Mouse (Mus musculus): ENCODE results near the gene Mtmr4. TPM values are rescaled to one million over a fixed set of nuclear protein-coding genes. Genes with fewer than 3 reads are reported as not detected.
A peak's percentile ranks its signal among the peaks of the same experiment; 100 is the strongest.

The Mtmr4 gene
- polyA plus RNA-seq, 1 experiment from 2014 or later, result 25.7 TPM

DNA sequence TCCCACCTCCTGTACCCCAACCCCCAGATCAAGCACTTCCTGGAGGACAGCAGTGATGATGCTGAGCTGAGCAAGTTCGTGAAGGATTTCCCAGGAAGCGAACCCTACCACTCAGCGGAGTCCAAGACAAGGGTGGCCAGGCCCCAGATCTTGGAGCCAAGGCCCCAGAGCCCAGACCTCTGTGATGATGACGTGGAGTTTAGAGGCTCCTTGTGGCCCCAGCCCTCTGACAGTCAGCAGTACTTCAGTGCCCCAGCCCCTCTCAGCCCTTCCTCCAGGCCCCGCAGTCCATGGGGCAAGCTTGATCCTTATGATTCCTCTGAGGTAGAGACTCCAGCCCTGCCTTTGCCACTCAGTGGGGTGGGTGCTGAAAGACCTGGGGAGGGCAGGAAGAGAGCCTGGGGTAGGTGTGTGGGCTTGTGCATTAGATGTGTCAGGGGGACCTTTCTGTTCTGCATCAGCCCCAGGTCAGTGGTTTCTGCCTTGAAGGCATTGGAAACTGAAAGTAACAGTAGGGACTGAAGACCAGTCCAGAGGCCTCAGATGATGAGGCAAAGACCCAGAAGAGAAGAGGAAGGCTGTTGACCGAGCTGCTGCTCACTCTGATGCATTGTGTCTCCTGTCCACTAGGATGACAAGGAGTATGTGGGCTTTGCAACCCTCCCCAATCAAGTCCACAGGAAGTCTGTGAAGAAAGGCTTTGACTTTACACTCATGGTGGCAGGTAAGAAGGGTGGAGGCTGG is 8.5 kb upstream of the Mtmr4 start:
- H3K4me2 ChIP-seq (replicated peaks), result no peak overlapping the region
- H3K27me3 ChIP-seq, result no peaks in the 10 kb centered on the region
- H3K36me3 ChIP-seq, result no peaks in the 10 kb centered on the region
- no peak overlapping the region for H3K4me3 ChIP-seq (replicated peaks)
- whole genome bisulfite sequencing, result 81% methylated on average over 6 of the region's 6 CpGs
- no peak overlapping the region for H3K9ac ChIP-seq
- no peaks in the 10 kb centered on the region for H3K9me3 ChIP-seq (replicated peaks)
- H3K4me1 ChIP-seq, result peaks cover 5% of the 10 kb centered on the region
- H3K27ac ChIP-seq (replicated peaks), result no peak overlapping the region
- no peak for ATAC-seq (ENCODE audit: insufficient number of reproducible peaks, low FRiP score, low TSS enrichment, low read depth)

DNA sequence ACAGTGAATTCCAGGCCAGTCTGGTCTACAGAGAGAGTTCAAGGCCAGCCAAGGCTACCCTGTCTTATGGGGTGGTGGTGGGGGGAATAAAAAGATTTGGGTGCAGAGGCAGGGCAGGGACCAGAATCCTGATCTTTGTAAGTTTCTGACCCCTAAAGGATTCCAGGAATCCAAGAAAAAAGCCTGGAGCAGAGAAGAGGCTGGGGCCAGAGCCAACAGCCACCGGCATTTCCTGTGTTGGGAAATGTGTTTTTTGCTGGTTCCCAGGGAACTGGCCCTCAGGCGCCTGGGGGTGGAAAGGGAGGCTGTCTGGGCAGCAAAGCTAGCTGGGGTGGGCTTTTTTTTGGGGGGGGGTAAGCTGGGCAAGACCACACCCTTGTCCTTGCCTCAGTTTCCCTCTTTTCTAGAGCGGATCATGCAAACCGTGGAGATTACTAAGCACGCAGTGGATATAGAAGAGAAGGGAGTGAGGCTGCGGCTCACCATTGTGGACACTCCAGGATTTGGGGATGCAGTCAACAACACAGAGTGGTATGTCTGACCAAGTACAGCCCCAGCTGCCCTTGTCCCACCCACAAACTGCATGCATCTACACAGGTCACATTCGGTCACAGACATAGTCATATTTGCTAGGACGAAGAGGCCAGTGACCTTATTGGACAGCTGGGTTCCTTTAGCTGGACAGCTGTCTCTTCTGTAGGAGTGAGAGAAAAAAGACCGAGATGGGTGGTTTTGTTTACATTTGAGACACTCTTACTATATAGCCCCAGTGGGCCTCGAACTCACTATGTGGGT is 7.1 kb upstream of the Mtmr4 start:
- Histone ChIP-seq H3K9me3 (replicated peaks) (no peaks in the 10 kb centered on the region), H3K9ac (no peak overlapping the region), H3K4me1 (peaks cover 7% of the 10 kb centered on the region; the same call in 1 of the 2 replicates), H3K27ac (replicated peaks) (no peak overlapping the region), H3K36me3 (no peaks in the 10 kb centered on the region), H3K4me3 (replicated peaks) (no peak overlapping the region), H3K4me2 (replicated peaks) (no peak overlapping the region), H3K27me3 (no peaks in the 10 kb centered on the region)
- ATAC-seq (ENCODE audit: insufficient number of reproducible peaks, low FRiP score, low TSS enrichment, low read depth), result no peak
- 70% methylated on average over 10 of the region's 10 CpGs for WGBS

DNA sequence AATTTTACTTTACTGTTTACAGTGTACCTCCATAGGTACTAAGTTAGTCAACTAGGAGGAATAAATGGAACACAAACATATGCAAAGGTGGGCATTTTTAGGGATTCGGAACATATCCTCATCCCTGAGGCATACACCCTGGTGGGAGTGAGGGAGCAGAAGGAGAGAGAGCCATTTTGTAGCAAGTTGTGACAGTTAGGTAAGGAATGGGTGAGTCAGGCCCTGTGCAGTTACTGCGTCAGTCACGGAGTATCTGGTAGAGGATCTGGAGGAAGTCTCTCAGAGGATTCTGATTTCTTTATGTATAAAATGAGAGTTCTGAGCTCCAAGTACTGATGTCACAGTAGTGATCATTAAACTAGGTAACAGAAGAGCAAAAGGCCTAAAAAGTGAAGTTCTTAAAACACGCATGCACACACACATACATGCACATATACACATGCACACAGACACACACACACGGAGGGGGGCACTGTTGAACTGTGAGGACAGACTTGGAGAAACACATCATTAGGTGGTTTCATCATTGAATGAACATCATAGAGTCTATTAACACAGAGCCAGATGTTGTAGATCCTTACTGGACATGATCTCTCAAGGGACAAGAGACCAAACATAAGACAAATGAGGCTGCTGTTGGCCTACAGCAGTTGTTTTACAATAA is 4.6 kb upstream of the Mtmr4 start:
- 90% methylated on average over 5 of the region's 5 CpGs for WGBS
- H3K27ac ChIP-seq (replicated peaks), result no peak overlapping the region

DNA sequence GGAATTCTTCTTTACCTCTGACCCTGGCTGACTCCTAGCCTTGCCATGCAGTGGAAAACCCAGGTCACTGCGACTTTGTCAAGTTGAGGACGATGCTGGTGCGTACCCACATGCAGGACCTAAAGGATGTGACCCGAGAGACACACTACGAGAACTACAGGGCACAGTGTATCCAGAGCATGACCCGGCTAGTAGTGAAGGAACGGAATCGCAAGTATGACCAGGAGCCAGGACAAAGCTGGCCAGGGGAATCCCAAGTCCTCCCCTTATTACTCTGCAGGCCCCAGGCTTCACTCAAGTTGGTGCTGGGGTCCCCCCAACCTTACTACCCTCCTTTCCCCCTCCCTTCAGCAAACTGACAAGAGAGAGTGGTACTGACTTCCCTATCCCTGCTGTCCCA is 2.4 kb upstream of the Mtmr4 start:
- Histone ChIP-seq H3K4me1 (peaks cover 37% of the 10 kb centered on the region), H3K9me3 (replicated peaks) (no peaks in the 10 kb centered on the region), H3K9ac (no peak overlapping the region), H3K27ac (replicated peaks) (no peak overlapping the region), H3K27me3 (no peaks in the 10 kb centered on the region), H3K36me3 (peaks cover 7% of the 10 kb centered on the region; the same call in 1 of the 2 replicates), H3K4me3 (replicated peaks) (no peak overlapping the region), H3K4me2 (replicated peaks) (peak overlapping the region; percentile 71; the same call in 1 of the 2 replicates)
- no peak for ATAC-seq (ENCODE audit: insufficient number of reproducible peaks, low FRiP score, low TSS enrichment, low read depth)
- WGBS, result 88% methylated on average over 8 of the region's 8 CpGs

More for the DNA sequence above, 4.6 kb upstream of the Mtmr4 start:
- Histone ChIP-seq H3K27me3 (no peaks in the 10 kb centered on the region), H3K4me2 (replicated peaks) (no peak overlapping the region), H3K4me1 (peaks cover 17% of the 10 kb centered on the region), H3K9ac (no peak overlapping the region), H3K9me3 (replicated peaks) (no peaks in the 10 kb centered on the region), H3K4me3 (replicated peaks) (no peak overlapping the region), H3K36me3 (no peaks in the 10 kb centered on the region)
- ATAC-seq (ENCODE audit: insufficient number of reproducible peaks, low FRiP score, low TSS enrichment, low read depth), result no peak

DNA sequence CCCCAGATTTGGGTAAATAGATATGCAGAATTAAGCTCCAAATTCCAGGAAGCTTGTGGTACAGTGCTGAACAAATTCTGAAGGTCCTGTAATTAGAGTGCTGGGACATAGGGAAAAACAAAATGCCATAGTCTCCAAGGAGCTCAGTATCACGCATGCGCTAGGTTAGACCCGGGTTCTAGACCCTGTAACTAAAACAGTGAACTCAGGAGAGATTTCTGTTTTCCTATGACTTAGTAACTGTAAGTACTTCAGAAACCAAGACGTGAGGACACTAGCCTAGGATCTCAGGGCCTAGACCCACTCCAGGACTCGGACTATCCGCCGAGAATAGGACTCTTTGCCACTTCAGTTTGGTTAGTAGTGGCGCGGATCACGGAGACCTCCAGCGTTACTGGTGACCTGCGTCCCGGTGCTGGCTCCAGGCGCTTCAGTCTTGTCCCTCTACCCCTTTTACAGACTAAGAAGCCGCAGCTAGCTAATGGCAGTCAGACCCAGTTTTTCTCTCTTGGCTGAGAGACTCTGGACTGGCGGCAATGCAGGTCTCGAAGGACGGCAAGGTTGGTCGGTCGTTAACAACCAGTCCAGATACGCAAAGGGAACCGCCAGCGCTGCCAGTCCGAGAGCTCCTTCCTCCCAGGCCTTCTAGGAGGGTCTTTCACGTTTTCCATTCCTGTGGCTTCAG is 979 bp upstream of the Mtmr4 start:
- Histone ChIP-seq H3K27me3 (no peaks in the 10 kb centered on the region), H3K9me3 (replicated peaks) (no peaks in the 10 kb centered on the region), H3K4me2 (replicated peaks) (peak overlapping the region; percentile 71), H3K9ac (peak overlapping the region; percentile 78), H3K4me1 (peaks cover 46% of the 10 kb centered on the region), H3K36me3 (peaks cover 7% of the 10 kb centered on the region; the same call in 1 of the 2 replicates), H3K27ac (replicated peaks) (peak overlapping the region; percentile 95), H3K4me3 (replicated peaks) (peak overlapping the region; percentile 73)
- under 1% methylated on average over 25 of the region's 25 CpGs for WGBS
- no peak for ATAC-seq (ENCODE audit: insufficient number of reproducible peaks, low FRiP score, low TSS enrichment, low read depth)

DNA sequence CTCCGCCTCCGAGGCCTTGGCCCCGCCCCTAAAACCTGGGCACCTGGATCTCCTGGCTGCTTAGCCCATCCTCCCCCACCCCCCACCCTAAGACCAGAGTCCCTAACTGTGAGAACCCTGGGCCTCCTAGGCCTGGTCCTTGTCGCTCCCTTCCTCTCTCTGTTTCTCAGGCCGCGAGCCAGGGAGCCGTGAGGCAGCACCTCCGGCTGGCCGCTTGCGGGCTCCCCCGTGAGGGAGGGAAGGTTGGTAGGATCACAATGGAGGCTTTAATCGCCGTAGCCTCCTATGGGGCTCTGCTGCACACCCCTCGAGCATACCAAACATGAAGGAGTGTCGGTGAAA is 363 bp downstream of the Mtmr4 start:
- Histone ChIP-seq H3K4me3 (replicated peaks) (peak overlapping the region; percentile 73), H3K27ac (replicated peaks) (peak overlapping the region; percentile 94), H3K4me1 (peaks cover 58% of the 10 kb centered on the region), H3K4me2 (replicated peaks) (peak overlapping the region; percentile 79), H3K36me3 (peaks cover 7% of the 10 kb centered on the region; the same call in 1 of the 2 replicates), H3K9me3 (replicated peaks) (no peaks in the 10 kb centered on the region), H3K27me3 (no peaks in the 10 kb centered on the region), H3K9ac (peak overlapping the region; percentile 72)
- WGBS, result under 1% methylated on average over 14 of the region's 15 CpGs
- ATAC-seq (ENCODE audit: insufficient number of reproducible peaks, low FRiP score, low TSS enrichment, low read depth), result no peak

DNA sequence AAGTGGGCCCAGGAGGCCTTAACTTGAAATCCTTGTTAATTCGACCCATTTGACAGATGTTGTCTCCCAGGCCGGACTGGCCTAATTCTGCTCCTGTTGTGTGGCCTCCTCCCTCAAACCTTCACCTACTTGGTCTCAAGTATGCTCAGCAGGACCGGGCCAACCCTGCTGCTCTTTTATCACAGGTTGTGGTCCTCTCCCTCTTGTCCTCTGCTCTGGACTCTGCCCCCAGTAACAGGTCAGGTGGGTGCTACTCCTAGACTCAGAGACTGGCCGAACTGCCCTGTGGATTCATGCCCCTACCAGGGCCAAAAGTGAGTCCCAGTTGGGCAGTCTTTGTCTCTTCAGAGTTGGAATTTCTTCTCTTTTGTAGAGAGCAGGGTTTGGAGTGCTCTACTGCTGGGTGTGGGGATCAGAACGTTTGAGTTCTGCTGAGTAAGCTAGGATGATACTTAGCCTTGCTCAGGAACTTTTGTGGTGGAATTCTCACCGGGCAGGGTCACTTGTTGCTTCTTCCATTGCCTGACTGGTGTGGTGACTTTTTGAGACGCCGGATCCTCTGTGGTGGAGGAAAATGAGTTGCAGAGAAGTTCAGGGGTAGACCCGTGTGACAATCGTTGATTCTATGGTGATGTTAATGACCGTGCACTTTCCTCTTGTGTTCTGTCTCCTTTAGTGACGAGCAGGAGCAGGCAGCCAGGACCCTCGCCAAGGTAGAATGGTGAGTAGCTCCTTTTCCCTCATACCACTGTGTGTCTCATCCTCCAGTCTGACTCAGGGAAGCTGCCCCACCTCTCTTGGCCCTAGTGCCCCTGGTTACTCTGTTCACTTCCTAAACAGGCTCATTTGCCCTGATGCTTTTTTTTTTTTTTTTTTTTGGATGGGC is 994 bp downstream of the Mtmr4 start:
- Histone ChIP-seq H3K27me3 (no peaks in the 10 kb centered on the region), H3K4me1 (peaks cover 58% of the 10 kb centered on the region), H3K27ac (replicated peaks) (peak overlapping the region; percentile 94), H3K9ac (peak overlapping the region; percentile 72), H3K4me2 (replicated peaks) (peak overlapping the region; percentile 79), H3K36me3 (peaks cover 13% of the 10 kb centered on the region), H3K4me3 (replicated peaks) (peak overlapping the region; percentile 73), H3K9me3 (replicated peaks) (no peaks in the 10 kb centered on the region)
- no peak for ATAC-seq (ENCODE audit: insufficient number of reproducible peaks, low FRiP score, low TSS enrichment, low read depth)
- WGBS, result 30% methylated on average over 13 of the region's 13 CpGs

DNA sequence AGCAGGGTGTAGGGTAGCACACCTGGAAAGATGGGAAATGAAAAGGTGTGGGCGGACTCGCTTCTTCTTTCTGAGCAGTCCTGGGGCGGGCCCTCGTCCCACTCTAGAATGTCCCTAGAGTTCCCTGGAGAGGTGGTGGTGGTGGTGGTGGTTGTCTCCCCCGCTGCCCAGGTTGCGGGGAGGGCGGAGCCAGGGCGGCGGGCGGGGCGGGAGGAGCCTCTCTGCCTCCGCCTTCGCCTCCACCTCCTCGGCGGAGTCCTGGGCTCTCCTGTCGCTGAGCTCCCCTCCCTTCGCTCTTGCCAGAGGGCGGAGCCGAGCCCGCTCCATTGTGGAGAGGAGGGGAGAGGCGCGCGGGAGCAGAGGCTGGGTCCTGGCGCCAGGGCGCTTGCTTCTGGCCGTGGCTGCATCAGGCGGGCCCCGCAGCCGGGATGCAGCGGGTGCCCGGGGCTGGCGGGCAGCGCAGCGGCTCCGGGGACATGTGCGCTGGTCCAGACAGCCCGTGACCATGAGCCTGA is 3.4 kb downstream of the Mtmr4 start:
- peak overlapping the region; percentile 71 for H3K9ac ChIP-seq
- peak; percentile 75 for ATAC-seq (ENCODE audit: insufficient number of reproducible peaks, low FRiP score, low TSS enrichment, low read depth)
- H3K4me3 ChIP-seq (replicated peaks), result peak overlapping the region; percentile 66
- H3K9me3 ChIP-seq (replicated peaks), result no peaks in the 10 kb centered on the region
- H3K4me1 ChIP-seq, result peaks cover 46% of the 10 kb centered on the region
- no peaks in the 10 kb centered on the region for H3K27me3 ChIP-seq
- peak overlapping the region; percentile 86 for H3K27ac ChIP-seq (replicated peaks)
- WGBS, result 2% methylated on average over 35 of the region's 37 CpGs
- H3K36me3 ChIP-seq, result peaks cover 38% of the 10 kb centered on the region
- peak overlapping the region; percentile 86 for H3K4me2 ChIP-seq (replicated peaks)

DNA sequence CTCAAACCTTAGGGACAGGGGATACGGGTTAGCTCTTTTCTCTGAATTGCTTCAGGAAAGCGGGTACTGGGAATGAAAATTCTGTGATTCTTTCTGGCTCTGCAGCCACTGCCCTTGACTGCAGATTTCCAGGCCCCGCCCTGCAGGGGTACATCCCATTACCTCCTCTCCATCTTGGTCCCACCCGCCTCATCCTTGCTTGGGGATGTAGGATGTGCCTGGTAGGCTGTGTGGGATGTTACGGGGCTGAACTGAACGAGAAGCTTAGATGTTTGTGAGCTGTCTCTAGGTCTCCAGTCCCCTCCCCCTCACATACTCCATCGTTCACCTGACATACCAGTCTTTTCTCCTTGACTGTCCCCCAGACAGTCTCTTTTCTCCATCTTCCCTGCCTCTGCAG is 4.0 kb downstream of the Mtmr4 start:
- peaks cover 44% of the 10 kb centered on the region for H3K36me3 ChIP-seq
- H3K4me2 ChIP-seq (replicated peaks), result peak overlapping the region; percentile 86
- H3K27me3 ChIP-seq, result no peaks in the 10 kb centered on the region
- peaks cover 41% of the 10 kb centered on the region for H3K4me1 ChIP-seq
- H3K4me3 ChIP-seq (replicated peaks), result peak overlapping the region; percentile 66
- peak overlapping the region; percentile 71 for H3K9ac ChIP-seq
- WGBS, result 1% methylated on average over 7 of the region's 7 CpGs
- peak overlapping the region; percentile 86 for H3K27ac ChIP-seq (replicated peaks)
- ATAC-seq (ENCODE audit: insufficient number of reproducible peaks, low FRiP score, low TSS enrichment, low read depth), result no peak
- H3K9me3 ChIP-seq (replicated peaks), result no peaks in the 10 kb centered on the region

DNA sequence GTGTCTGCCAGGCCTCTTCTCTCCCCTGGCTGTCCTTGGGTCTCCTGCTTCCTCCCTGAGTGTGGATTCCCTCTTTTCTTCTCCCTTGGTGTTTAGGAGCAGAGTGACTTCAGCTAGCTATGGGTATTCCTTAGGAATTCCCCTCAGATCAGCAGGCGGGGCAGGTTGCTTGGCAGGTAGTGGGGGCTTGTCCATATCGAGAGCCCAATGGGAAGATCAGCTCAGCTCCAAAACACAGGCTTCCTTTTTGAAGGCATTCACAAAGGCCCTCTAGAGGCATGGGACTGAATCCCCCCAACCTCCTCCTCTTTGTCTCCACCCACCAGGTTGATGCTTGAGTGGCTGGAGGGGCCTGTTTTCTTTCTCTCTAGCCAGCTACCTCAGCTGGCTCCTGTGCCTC is 4.5 kb downstream of the Mtmr4 start:
- peak overlapping the region; percentile 86; the same call in 1 of the 2 replicates for H3K27ac ChIP-seq (replicated peaks)
- ATAC-seq (ENCODE audit: insufficient number of reproducible peaks, low FRiP score, low TSS enrichment, low read depth), result no peak

More for the DNA sequence above, 4.5 kb downstream of the Mtmr4 start:
- Histone ChIP-seq H3K4me1 (peaks cover 41% of the 10 kb centered on the region), H3K4me3 (replicated peaks) (peak overlapping the region; percentile 66), H3K4me2 (replicated peaks) (peak overlapping the region; percentile 86), H3K36me3 (peaks cover 49% of the 10 kb centered on the region), H3K9me3 (replicated peaks) (no peaks in the 10 kb centered on the region), H3K27me3 (no peaks in the 10 kb centered on the region), H3K9ac (no peak overlapping the region)
- 14% methylated on average over 2 of the region's 2 CpGs for WGBS

Measured in embryonic facial prominence, embryonic 15.5 days (tissue).